Mouse (Mus musculus): ENCODE measurements around the gene Larp4b.
"Not testable (repeated sequence)": the region's sequence is repeated elsewhere in the genome, so short reads cannot be mapped to it uniquely, and the experiment has no call there.

Gene Larp4b

DNA sequence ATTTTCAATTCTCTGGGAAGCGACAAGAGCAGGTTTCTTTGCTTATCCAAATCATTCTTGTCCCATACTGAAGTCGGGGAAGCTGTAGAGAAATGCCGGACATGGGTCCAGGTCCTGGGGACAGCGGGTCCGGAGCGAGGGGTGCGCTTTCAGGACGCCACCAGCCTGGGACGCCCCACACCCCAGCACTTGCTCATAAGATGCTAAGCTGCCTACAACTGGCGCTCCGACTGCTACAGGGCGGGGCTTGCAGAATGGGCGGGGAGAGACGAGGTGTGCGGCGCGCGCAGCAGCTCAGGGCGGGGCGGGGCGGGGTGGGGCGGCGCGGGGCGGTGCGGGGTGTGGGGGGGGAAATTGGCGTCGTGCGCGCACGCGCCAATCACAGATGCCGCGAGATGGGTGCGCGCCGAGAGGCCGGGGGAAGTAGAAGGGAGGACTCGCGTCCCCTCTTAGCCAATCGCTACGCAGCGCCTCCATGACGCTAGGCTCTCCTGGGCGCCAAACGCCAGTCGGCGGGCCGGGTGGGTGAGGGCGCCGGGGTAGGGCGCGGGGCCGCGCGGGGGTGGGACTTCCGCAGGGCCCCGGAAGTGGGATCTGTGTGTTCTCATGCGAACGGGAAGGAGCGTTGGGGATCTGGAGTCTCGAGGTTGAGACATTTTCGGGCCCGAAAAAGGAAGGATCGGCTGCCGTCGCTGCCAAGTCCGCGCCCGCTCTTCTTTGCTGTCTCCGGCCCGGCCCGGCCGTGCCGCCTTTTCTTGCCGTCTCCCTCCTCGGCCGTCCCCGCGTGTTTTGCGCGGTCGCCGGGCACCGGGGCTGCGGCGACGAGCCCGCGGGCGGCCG is at the start of gene Larp4b:
Gene Larp4b (plus strand): TSS at position 566 of the 840 bp plus-strand sequence.
- peak; percentile 78 for DNase-seq (ENCODE audit: low spot score)

DNA sequence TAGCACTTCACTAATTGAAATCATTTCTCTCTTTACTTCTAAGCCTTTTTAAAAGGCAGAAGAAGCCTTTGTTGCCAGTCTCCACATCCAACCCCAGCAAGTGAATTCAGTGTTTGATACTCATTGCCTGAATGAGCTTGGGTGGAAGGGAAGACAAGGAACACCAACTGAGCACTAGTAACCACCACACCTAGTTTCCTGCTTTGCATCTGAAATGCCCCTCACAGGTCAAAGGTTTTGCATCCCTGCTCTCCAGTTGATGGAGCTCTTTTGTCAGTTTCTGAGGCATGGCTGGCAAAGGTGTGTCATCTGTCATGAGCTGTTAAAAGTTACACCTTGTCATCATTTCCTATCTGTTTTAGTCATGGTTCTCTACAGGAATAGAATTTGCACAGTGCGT is 49.0 kb upstream of the Larp4b start:
- no peak for DNase-seq (ENCODE audit: low spot score)

DNA sequence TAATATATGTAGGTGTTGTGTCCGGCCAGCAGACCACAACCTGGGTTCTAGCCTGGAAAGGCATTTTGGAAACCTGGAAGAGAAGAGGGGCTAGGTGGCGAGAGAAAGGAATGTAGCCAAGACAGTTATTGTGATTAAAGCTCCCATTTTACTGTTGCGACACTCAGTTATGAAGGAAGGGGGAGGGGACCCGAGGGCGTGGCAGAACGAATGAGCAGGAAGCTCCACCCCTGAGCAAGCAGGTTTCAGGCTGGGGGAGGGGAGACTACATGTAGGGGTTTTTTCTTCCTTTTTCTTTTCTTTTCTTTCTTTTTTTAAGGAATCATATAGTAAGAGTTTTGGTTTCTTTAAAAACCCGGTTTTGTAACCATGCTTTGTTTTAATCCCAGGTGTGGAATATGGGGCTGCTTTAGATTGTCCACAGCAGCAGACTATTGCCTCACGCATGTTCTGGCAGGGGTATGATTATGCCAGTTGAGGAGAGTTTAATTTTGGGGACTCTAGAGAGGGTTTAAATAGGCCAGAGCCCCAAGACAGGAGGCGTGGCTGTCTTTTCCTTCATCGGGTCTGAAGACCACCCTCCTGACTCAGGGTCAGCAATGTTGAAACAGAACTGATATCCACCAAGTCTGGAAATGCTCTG is 41.5 kb upstream of the Larp4b start:
- not testable (repeated sequence) for DNase-seq (ENCODE audit: low spot score)

DNA sequence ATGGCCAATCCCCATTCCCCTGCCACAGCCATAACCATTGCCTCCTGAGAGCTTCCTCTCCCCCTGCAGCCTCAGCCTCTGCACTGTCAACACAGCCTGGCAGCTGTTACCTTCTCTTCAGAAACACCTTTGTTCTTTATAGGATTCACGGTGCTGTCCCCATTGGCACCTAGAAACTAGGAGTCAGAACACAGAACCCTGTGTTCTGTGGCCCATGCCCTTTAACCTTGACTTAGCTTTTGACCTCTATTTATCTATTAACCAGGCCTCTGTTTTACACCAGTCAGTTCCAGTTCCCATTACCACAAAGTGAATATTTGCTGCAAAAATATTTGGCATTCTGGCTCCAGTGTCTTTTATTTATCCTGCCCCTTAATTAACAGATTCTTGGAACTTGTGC is 36.4 kb upstream of the Larp4b start:
- DNase-seq (ENCODE audit: low spot score), result no peak

DNA sequence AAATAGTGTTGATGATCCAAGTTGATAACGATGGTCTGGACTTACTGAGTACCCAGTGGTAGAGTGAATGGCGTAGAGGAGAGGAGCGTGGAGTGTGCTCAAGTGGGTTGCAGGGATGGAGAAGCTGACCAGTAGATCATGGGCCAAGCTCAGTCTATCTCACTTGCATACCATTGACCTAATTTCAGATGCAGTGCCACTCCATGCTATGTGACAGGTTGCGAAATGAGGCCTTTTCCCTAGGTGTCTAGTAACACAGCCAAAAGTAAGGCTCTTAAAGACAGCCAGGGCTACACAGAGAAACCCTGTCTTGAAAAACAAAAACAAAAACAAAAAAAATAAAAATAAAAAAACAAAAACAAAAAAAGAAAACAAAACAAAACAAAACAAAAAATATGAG is 35.0 kb upstream of the Larp4b start:
- no peak for DNase-seq (ENCODE audit: low spot score)

DNA sequence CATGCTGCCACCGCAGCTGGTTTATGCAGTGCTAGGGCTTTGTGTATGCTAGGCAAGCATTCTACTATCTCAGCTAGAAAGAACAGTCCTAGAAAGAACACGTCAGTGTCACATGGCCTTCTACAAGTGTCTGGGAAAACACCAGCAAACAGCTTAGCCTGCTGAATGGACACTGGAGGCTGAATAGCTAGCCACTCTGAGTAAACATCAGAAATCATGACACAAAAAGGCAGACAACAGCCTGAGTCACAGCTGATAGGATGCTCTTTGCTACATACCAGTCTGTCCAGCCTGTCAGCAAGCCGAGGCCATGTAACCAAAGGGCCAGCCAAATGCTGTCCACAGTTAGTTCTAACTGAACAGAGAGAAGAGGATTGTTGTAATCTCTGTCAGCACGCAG is 32.3 kb upstream of the Larp4b start:
- DNase-seq (ENCODE audit: low spot score), result no peak

DNA sequence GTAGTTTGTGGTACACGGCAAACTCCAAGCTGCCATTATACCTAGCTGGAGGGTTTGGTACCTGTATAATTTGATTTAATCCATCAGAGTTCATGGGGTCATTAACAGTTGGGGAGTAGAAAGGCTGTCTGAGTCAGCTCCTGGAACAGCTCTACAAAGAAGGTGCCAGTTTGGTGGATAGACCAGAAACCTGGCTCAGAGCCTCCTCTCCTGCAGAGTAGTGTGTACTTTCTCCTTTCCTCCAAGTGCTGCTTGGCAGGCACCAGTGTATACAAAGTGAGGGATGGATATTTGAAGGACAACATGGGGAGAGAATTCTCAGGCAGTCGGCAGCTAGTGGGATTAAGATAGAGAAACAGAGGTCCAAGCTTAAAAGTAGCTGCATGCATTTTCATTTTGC is 29.5 kb upstream of the Larp4b start:
- no peak for DNase-seq (ENCODE audit: low spot score)

DNA sequence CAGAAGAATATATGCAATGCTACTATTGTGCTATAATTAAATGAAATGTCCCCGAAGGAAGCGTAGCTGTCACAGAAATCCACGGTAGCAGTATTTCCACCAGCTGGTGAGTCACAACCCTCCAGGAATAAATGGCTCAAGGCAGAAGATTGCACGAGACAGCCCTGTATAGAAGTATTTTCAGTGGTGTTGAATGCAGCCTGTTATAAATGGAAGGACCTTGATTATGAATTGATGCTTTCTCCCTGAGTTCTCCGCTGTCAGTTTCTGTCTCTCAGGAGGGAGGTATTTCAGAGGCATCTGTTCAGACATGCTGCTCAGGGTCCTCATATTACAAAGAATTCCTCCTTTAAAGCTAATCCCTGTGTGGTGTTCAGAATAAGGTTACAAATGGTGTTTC is 27.6 kb upstream of the Larp4b start:
- no peak for DNase-seq (ENCODE audit: low spot score)

DNA sequence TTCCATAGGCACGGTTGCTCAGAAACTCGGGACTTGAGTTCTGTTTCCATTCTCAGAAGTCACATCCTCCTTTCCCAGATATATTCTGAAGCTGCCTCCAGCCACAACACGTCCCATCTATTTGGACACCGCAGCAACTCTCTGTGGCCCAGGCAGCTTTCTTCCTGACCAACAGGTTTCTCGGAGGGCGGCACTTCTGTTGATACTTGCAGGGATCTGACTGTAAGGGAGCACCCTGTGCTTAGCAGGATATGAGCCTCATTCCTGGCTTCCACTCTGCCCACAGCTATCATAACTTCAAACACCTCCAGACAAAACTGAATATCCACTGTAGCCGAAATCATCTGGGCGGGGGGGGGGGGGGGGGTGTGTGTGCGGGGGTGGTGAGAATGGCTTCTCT is 22.7 kb upstream of the Larp4b start:
- DNase-seq (ENCODE audit: low spot score), result no peak

DNA sequence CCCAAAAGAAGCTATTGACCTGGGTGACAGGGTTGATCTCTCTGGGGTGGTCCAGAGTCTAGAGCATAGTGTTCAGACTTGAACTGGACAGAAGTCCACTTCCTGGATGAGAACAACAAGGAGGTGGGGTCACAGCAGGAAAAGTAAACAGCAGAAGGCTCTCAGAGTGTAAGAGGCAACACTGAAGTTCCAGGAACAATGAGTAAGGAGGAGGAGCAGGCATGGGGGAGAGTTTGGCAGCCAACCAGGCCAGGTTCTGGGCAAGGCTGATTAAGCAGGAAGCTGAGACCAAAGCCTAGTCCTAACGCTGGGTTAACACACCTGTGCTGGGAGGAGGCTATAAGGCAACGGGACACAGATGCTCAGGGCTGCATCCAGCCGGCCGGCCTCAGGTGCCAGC is 19.9 kb upstream of the Larp4b start:
- no peak for DNase-seq (ENCODE audit: low spot score)

DNA sequence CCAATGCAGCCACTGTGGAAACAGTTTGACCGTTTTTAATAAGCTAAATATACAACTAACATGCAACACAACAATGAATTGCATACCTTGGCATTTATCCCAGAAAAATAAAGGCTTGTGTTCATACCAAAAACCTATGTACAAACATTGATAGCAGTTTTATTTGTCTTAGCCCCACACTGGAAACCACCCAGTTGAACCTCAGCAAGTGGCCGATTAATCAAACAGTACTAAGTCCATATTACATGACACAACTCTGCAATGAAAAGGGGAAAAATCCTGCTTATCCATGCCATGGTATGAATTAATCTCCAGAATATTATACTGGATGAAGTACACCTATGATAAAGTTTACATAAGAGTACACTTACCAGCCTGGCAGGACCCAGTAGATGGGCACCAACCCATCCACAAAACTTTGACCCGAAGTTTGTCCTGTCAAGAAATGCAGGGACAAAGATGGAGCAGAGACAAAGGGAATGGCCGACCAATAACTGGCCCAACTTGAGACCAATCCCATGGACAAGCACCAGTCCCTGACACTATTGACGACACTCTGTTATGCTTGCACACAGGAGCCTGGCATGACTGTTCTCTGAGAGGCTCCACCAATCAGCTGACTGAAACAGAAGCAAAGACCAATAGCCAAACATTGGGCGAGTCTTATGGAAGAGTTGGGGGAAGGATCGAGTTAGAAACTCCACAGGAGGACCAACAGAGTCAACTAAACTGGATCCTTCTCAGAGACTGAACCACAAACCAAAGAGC is 17.7 kb upstream of the Larp4b start:
- DNase-seq (ENCODE audit: low spot score), result no peak

DNA sequence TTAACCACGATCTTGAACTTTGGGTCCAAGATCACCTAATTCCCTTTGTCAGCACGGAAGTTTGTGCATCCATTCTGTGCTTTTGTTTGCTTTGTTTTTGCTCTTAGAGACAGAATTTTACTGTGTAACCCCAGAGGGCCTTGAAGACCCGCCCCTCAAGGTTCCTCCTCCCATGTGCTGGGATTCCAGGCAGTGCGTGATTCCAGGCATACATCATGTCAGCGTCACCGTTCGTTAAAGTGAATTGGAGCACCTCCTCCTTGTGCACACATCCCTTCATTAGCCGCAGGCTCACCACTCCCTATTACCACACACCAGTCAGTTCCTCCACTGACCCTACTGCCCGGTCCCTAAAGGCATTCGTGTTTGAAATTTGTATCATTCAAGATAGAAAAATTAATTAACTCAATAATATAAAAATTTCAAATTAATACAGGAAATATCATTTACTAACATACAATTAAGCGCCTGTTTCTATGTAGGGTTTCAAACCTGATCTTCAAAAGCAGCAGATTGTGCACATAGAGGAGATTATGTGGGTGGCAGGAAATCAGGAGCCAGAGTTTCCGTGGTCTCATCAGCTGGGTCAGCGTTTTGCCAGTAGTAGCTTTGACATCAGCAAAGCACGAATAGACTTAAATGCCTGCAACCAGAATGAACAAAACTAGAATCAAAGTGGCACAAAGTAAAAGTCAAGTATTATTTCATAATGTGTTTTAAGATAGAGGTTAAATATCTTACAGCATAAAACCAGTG is 11.4 kb upstream of the Larp4b start:
- DNase-seq (ENCODE audit: low spot score), result no peak

DNA sequence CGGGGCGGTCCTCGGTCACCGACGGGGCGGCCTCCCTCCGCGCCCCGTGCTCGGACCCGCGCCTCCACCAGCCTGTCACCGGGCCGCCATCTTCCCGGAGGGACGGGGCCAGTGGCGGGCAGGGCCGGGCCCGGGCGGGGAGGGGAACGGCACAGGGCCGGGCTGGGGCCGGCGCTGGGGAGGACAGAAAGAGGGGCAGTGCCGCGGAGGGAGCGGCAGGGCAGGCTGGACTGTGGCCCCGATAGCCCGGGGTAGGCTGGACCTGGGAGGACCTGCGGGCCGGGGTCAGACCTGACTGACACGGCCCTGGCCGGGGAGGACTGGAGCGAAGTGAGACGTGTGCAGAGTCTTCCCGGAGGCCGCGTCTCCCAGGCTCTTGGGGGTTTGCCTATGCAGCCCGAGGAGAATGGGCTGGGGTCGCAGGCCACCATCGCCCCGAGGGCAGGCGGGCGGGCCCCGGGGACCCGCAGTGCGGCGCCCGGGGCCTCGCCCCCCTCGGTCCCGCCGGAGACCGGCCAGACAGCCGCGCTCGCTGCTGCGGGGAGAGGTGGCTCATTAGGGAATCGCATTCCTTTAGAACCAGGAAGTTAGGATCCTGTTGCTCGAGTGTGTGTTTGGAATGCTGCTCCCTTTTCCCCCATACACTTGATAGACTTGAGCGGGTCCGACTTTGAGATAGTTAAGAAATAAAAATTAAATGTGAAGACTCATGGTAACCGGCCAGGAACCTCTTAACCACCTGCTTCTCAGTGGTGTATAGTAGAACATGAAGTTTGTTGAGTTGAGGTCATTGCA is 702 bp downstream of the Larp4b start:
- DNase-seq (ENCODE audit: low spot score), result peak; percentile 19

DNA sequence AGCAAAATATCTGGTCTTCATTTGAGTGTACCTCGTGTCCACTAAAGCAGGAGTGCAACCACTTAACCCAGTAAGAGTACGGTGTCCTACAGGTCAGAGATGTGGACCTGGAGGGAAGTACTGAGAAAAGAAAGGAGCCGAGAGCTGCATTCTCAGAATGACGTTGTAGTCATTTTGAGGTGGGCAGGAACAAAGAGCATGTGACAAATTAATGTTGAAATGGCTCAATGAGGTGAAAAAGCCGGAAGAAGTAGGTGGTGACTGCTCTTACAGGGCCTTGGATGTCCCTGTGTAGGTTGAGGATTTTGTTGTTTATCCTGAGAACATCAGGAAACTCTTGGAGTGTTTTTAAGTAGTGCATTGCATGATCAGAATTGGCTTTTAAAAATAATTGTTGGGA is 5.6 kb downstream of the Larp4b start:
- DNase-seq (ENCODE audit: low spot score), result no peak

DNA sequence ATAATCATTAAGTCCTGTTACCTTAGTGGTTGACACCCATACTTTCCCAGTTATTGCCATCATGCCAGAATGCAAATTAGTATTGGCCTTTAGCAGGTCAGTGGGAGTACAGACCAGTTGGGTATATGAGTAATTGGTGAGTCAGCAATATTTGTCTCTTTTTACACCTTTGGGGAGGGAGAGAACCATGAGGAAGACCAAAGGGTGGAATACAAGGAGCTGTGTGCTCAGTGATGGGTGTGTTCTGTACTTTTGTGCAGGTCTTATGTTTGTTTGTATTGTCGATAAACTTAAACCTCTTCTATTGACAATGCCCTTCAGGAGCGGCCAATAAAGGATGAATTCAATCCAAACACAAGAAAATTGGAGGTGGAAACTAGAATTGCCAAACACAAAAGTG is 6.8 kb downstream of the Larp4b start:
- DNase-seq (ENCODE audit: low spot score), result no peak

DNA sequence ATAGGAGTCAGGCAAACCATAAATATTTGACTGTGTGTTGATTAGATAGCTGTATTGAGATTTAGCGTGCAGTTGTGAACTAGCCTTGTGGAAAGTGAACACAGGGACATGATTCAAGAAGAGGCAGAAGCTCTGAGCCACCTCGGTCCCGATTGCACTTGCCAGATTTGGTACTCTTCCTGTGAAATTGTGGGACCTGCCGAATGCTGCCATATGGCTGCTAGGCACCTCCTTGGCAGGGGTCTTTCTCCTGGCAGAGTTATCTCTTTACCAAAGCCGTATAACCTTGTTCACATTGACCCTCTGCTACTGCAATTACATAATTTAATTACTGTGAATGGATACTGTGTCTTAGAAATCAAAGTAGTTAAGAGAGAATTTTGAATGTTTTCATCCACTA is 12.6 kb downstream of the Larp4b start:
- DNase-seq (ENCODE audit: low spot score), result no peak

DNA sequence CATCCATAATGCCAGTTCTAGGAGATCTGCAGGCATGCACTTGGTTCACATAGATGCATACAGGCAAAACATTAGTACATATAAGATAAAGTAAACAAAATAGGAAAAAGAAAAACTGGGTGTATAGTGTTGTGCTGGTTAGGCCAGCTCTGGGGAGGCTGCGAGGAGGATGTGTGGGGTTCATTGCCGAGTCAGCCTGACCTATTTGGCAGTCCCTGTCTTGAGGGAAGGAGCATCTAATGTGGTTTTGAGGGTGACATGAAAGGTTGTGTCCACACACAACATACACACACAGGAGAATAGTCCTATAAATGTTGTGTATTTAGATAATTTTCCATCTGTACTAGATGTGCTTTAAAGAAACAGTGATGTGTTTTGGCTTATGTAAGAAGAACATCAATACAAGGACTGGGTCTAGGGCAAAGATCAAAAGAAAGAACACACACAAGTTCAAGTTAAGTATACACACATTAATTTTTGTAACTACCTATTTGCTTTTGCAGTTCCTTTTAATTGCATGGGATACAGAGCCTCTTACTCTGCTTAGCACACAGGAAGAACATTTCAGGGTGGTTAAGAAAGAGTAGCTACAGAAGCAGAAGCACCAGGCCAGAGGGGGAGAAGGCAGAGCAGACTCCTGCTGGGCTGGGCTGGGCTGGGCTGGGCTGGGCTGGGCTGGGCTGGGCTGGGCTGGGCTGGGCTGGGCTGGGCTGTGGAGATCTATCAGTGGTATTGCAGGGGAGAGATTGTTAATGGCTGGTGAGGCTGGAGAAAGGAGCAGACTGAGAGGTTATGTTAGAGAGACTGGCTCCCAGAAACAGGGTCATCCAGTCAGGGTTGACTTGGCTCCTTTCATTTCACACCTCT is 13.5 kb downstream of the Larp4b start:
- DNase-seq (ENCODE audit: low spot score), result no peak

DNA sequence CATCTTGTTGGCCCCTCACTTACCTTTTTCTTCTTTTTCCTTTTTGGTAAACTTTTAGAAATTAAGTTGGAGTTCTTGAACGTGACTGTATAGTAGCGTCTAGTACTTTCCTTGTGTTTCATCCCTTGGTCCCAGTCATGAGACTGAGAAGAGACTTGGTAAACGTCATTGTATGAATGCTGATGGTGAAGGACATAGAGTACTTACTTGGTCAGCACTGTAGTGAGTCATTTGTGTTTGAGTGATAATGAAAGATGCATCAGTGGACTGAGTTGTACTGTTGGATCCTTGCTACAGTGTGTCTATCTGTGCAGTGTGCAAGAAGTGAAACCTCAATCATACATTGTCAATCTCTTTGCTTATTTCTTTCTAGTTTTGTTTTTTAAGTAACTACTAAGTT is 20.1 kb downstream of the Larp4b start:
- DNase-seq (ENCODE audit: low spot score), result no peak

DNA sequence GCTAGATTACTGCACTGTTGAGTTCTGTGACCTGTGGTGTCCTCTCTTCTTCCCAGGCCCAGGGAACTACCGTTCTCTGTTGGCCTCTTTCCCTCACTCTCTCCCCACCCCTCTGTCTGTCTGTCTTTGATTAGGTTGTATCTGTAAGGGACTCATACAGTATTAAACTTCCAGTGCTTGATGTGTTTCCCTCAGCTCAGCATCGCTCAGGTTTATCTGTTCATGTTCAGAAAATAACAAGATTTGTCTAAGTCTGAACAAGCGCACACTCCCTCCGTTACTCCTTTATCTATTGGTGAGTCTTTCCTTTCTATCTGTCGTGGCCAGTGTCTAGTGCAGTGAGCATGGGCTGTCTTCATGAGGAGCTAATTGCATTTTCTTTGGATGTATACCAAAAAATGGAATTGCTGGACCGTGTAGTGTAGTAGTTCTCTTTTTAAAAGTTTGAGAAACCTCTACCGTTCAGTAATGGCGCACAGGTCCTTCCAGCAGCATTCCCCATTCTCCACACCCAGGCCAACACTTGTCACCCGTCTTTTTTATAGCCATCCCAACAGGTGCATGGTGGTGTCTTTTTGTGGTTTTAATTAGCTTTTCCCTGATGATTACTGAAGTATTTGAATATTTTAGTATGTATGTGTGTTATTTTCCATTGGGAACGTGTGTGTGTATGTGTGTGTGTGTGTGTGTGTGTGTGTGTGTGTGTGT is 27.3 kb downstream of the Larp4b start:
- DNase-seq (ENCODE audit: low spot score), result no peak

DNA sequence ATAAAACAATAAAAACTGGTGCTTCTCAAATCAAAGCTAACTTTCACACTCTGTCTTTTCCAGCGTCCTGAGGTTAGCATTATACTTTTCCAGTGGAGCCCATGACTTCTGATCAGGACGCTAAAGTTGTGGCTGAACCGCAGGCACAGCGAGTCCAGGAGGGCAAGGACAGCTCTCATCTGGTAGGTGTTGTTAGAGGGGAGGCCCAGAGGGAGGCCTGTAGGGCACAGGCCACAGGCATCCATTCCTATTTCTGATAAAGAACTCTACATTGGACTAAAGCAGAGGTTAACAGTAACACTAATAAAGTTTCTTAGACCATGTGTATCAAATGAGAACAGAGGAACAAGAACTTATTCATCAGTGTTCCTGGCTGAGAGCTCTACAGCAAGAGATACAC is 28.4 kb downstream of the Larp4b start:
- DNase-seq (ENCODE audit: low spot score), result no peak
